Mouse (Mus musculus) MEL (cell line): Measurements from ENCODE around the gene Cdh13. TPM values are rescaled to one million over a fixed set of nuclear protein-coding genes. Genes with fewer than 3 reads are reported as not detected.
"Not testable (repeated sequence)": the region's sequence is repeated elsewhere in the genome, so short reads cannot be mapped to it uniquely, and the experiment has no call there.

Source experiments
- DNase-seq: peaks from one replicate; pipeline ENCODE4 v3.0.0; 2011; ENCODE audit warnings: low read depth, low spot score
- H3K27ac ChIP-seq: 2 replicates; pipeline ENCODE4 v1.5.1; 2012; ENCODE audit warnings: low read depth, mild to moderate bottlenecking, control low read depth, low read length, moderate library complexity; ENCODE audit not compliant: control insufficient read depth
- H3K27me3 ChIP-seq, 2 experiments: fragments of 150-350 bp in 1 of 2; sonication (generic) in 1 of 2; 2 replicates each; pipeline ENCODE4 v1.6.1; 2012; ENCODE audit warnings: low read length in 2 of 2, mild to moderate bottlenecking in 2 of 2, improper control_type of control experiment in 1 of 2, moderate library complexity in 1 of 2; ENCODE audit not compliant: insufficient read depth in 2 of 2, control insufficient read depth in 1 of 2
- H3K36me3 ChIP-seq, 2 experiments: 2 replicates each; pipeline ENCODE4 v1.6.1; 2012 to 2014; ENCODE audit warnings: low read length in 2 of 2, improper control_type of control experiment in 1 of 2, inconsistent platforms in 1 of 2, mild to moderate bottlenecking in 1 of 2; ENCODE audit not compliant: insufficient read depth in 2 of 2, control insufficient read depth in 1 of 2
- H3K4me1 ChIP-seq, 2 experiments: fragments of 150-350 bp in 1 of 2; sonication (generic) in 1 of 2; 2 replicates each; pipeline ENCODE4 v1.6.1; 2012; ENCODE audit warnings: low read length in 2 of 2, improper control_type of control experiment in 1 of 2, mild to moderate bottlenecking in 1 of 2; ENCODE audit not compliant: insufficient read depth in 2 of 2, control insufficient read depth in 1 of 2
- H3K4me3 ChIP-seq, 2 experiments: fragments of 150-350 bp in 1 of 2; sonication (generic) in 1 of 2; 2 replicates each; pipeline ENCODE4 v1.5.1; 2012; ENCODE audit warnings: low read depth in 2 of 2, low read length in 2 of 2, mild to moderate bottlenecking in 2 of 2, moderate library complexity in 2 of 2, control low read depth in 1 of 2, improper control_type of control experiment in 1 of 2; ENCODE audit not compliant: control insufficient read depth in 1 of 2, insufficient read depth in 1 of 2
- H3K79me2 ChIP-seq: 2 replicates; pipeline ENCODE4 v1.6.1; 2012; ENCODE audit warnings: mild to moderate bottlenecking, low read length, moderate library complexity; ENCODE audit not compliant: control insufficient read depth, poor library complexity, insufficient read depth
- H3K9ac ChIP-seq: 2 replicates; pipeline ENCODE4 v1.6.1; 2012; ENCODE audit warnings: low read depth, mild to moderate bottlenecking, control low read depth, low read length, moderate library complexity; ENCODE audit not compliant: control insufficient read depth, poor library complexity, severe bottlenecking
- H3K9me3 ChIP-seq: fragments of 150-350 bp; sonication (generic); replicated peaks from 2 replicates; pipeline ENCODE4 v1.6.1; 2012; ENCODE audit warnings: mild to moderate bottlenecking, low read length, improper control_type of control experiment, moderate library complexity; ENCODE audit not compliant: insufficient read depth
- CHD1 ChIP-seq: IDR thresholded peaks from 2 replicates; pipeline ENCODE4 v1.6.1; 2012; ENCODE audit warnings: low read depth, mild to moderate bottlenecking, inconsistent platforms, low read length, improper control_type of control experiment
- CTCF ChIP-seq, 3 experiments: IDR thresholded peaks in 2 of 3; conservative IDR thresholded peaks in 1 of 3; 2 replicates each; pipeline ENCODE4 v1.5.1; 2011 to 2012; ENCODE audit warnings: low read length in 3 of 3, low read depth in 2 of 3, mild to moderate bottlenecking in 2 of 3, improper control_type of control experiment in 1 of 3, inconsistent platforms in 1 of 3, mixed read lengths in 1 of 3, moderate library complexity in 1 of 3; ENCODE audit not compliant: control insufficient read depth in 1 of 3, insufficient read depth in 1 of 3, poor library complexity in 1 of 3, severe bottlenecking in 1 of 3
- HCFC1 ChIP-seq: IDR thresholded peaks from 2 replicates; pipeline ENCODE4 v1.6.1; 2012; ENCODE audit warnings: low read depth, mild to moderate bottlenecking, inconsistent platforms, low read length, improper control_type of control experiment, moderate library complexity
- MXI1 ChIP-seq: IDR thresholded peaks from 2 replicates; pipeline ENCODE4 v1.6.1; 2011; ENCODE audit warnings: mild to moderate bottlenecking, low read depth, low read length, improper control_type of control experiment
- MYB ChIP-seq: IDR thresholded peaks from 2 replicates; pipeline ENCODE4 v1.6.1; 2011; ENCODE audit warnings: mild to moderate bottlenecking, low read depth, low read length, improper control_type of control experiment
- POLR2AphosphoS2 ChIP-seq: IDR thresholded peaks from 2 replicates; pipeline ENCODE4 v1.6.1; 2011; ENCODE audit warnings: low read length, improper control_type of control experiment
- RAD21 ChIP-seq: IDR thresholded peaks from 2 replicates; pipeline ENCODE4 v1.6.1; 2011; ENCODE audit warnings: mild to moderate bottlenecking, low read depth, low read length, improper control_type of control experiment
- SMC3 ChIP-seq: IDR thresholded peaks from 2 replicates; pipeline ENCODE4 v1.6.1; 2011; ENCODE audit warnings: low read depth, low read length, improper control_type of control experiment
- ZNF384 ChIP-seq: IDR thresholded peaks from 2 replicates; pipeline ENCODE4 v1.6.1; 2012; ENCODE audit warnings: low read depth, mild to moderate bottlenecking, inconsistent platforms, low read length, improper control_type of control experiment
- polyA plus RNA-seq, 2 experiments: library from polyadenylated mRNA; stranded (reverse) in 1 of 2; unstranded in 1 of 2; fragments of >175 nt in 1 of 2; fragments of >200 nt in 1 of 2; gene quantifications; 2 replicates each; pipeline versions ENCODE4 v1.2.1 to v1.2.4; 2012; ENCODE audit warnings: low replicate concordance in 2 of 2, low read depth in 1 of 2; ENCODE audit not compliant: insufficient read length in 2 of 2, insufficient read depth in 1 of 2, missing spikeins in 1 of 2
- total RNA-seq: library from RNA; depleted of rRNA; stranded (reverse); fragments of 300-350 nt; gene quantifications from 2 replicates; pipeline ENCODE4 v1.2.3, GENCODE M21; 2012

Gene Cdh13
- total and polyA plus RNA-seq, 3 experiments = not detected

GRCm38 (mm10) chr8:119295477-119295876, 1011.9 kb downstream of the Cdh13 start:
- no peak overlapping the region for H3K9ac ChIP-seq
- DNase-seq = peak; percentile 5
- no peaks in the 10 kb centered on the region for H3K9me3 ChIP-seq
- H3K79me2 ChIP-seq = no peaks in the 10 kb centered on the region
- TF ChIP-seq MXI1 (no peak), POLR2AphosphoS2 (no peak)
- no peaks in the 10 kb centered on the region for H3K36me3 ChIP-seq
- H3K27me3 ChIP-seq = no peaks in the 10 kb centered on the region
- no peak overlapping the region for H3K27ac ChIP-seq
- H3K4me3 ChIP-seq = no peak overlapping the region
- no peaks in the 10 kb centered on the region for H3K4me1 ChIP-seq

GRCm38 (mm10) chr8:119297752-119298151, 1014.2 kb downstream of the Cdh13 start:
- TF ChIP-seq SMC3 (peak; percentile 30), RAD21 (peak; percentile 54), CTCF (IDR thresholded peaks at IDR 0.05 in 2 of 3, conservative IDR thresholded peaks at IDR 0.05 in 1 of 3; ENCODE audit: control insufficient read depth in 1 of 3, insufficient read depth in 1 of 3, low read depth in 2 of 3, low read length in 3 of 3, poor library complexity in 1 of 3, severe bottlenecking in 1 of 3) (peak; percentile 53 to 89 (median 63); a peak in 5 of 6 replicates)
- not testable (repeated sequence) for H3K4me1 ChIP-seq, H3K4me3 ChIP-seq, H3K9me3 ChIP-seq, H3K36me3 ChIP-seq, H3K27ac ChIP-seq, H3K9ac ChIP-seq, H3K79me2 ChIP-seq, H3K27me3 ChIP-seq
- peak; percentile 24 for DNase-seq

GRCm38 (mm10) chr8:119300335-119300734, 1016.8 kb downstream of the Cdh13 start:
- DNase-seq = peak; percentile 6
- Histone ChIP-seq H3K27ac (no peak overlapping the region), H3K79me2 (no peaks in the 10 kb centered on the region), H3K4me1 (no peaks in the 10 kb centered on the region), H3K9me3 (no peaks in the 10 kb centered on the region), H3K36me3 (no peaks in the 10 kb centered on the region), H3K4me3 (no peak overlapping the region), H3K27me3 (no peaks in the 10 kb centered on the region), H3K9ac (no peak overlapping the region)
- TF ChIP-seq HCFC1 = no peak
- TF ChIP-seq CTCF (IDR thresholded peaks at IDR 0.05 in 2 of 3, conservative IDR thresholded peaks at IDR 0.05 in 1 of 3; ENCODE audit: control insufficient read depth in 1 of 3, insufficient read depth in 1 of 3, low read depth in 2 of 3, low read length in 3 of 3, poor library complexity in 1 of 3, severe bottlenecking in 1 of 3) = peak; percentile 19 to 62 (median 44); a peak in 5 of 6 replicates

- Histone ChIP-seq H3K36me3 (no peaks in the 10 kb centered on the region), H3K27me3 (no peaks in the 10 kb centered on the region), H3K9me3 (no peaks in the 10 kb centered on the region), H3K4me3 (no peak overlapping the region), H3K4me1 (no peaks in the 10 kb centered on the region), H3K79me2 (no peaks in the 10 kb centered on the region), H3K9ac (no peak overlapping the region), H3K27ac (no peak overlapping the region)
- no peak for DNase-seq
- TF ChIP-seq MYB (no peak), CHD1 (no peak), ZNF384 (no peak)
These were observed 1020.7 kb downstream of the Cdh13 start for GRCm38 (mm10) chr8:119304196-119304595.
